Mouse (Mus musculus) spleen, adult 12 weeks (tissue): ENCODE measurements around the gene Snap91.

Experiments
- DNase-seq: peaks from one replicate; pipeline ENCODE4 v3.0.0; 2022; ENCODE audit warnings: low spot score

Snap91 gene

GRCm38 (mm10) chr9:86813327-86813726, 67.1 kb downstream of the Snap91 start:
- DNase-seq, result no peak

GRCm38 (mm10) chr9:86810696-86811232, 69.7 kb downstream of the Snap91 start:
- no peak for DNase-seq

- no peak for DNase-seq
Observed at GRCm38 (mm10) chr9:86810213-86810612, 70.2 kb downstream of the Snap91 start.

DNA sequence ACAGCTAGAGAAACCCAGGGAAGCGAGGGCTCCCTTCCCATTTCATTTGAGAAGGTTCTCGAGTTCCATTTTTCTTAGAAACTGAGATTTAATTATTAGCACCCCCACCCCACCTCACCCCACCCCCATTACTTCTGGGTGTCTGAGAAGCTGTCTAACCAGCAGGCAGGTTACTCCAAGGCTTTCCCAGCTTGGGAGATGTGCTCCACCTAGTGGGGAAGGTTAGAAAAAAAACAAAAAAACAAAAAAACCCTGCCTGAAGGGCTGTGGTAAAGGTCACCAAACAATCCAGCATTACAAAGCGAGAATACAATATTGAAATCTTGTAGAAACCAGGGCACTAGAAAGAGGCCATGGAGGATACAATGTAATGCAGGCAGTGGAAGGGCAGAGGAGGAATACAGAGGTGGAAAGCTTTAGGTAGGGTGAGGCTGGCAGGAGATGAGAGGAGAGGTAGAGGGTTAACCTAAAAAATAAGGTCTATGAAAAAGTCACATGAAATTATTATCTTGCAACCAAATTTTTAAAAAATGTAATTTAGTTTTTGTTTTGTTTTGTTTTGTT, 79.8 kb downstream of the Snap91 start:
- DNase-seq, result no peak

DNA sequence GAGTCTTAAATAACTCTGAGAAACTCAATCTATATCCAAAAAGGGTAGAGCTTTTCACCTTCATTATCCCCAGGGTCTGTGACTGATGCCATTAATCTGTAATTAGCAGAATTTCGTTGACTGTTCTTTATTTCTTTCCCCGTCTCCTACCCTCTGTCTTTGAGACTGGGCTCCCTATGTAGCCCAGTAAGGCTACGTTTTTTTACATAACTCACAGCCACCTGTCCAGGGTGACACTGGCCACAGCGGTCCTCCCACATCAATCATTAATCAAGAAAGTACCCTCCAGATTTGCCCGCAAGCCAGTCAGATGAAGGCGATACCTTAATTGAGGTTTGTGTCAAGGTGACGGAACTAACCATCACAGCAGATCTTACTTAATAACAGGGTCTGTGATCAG, 81.4 kb downstream of the Snap91 start:
- DNase-seq, result no peak

DNA sequence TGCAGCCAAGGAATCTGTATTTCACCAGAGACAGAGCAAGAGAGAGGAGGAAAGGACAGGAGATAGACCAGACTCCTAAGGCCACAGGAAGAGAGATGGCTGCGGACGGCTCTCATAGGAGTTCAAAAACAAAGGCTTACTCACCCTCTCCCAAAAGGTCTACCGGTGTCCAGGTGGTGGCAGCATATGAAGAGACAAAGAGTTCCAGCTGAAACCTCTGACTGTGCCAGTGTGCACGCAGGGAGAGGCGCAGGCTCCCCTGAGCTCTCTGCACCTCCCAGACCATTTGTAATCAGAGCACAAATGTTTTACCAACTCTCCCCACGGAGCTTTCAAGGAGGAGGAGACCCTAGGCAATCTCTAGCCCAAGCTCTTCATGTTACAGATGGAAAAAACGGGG, 81.8 kb downstream of the Snap91 start:
- no peak for DNase-seq

GRCm38 (mm10) chr9:86798129-86798528, 82.3 kb downstream of the Snap91 start:
- no peak for DNase-seq

DNA sequence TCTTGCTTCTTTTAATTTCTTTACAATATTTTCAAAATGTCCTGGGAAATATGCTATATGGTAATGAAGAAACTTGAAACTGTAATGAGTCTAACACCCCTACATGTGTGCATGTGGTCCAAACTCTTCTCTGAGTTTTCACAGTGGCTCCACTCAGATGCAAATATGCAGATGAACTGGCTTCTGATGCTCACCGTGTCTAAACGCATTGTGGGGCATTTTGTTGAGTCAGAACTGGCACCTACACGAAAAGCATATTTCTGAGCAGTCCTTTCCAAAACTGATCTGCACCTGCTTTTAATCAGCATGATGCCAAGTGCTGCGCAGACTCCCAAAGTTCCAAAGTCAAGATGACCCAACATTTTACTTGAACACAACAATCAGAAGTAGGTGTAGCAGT, 82.9 kb downstream of the Snap91 start:
- no peak for DNase-seq

GRCm38 (mm10) chr9:86795236-86795635, 85.2 kb downstream of the Snap91 start:
- no peak for DNase-seq

DNA sequence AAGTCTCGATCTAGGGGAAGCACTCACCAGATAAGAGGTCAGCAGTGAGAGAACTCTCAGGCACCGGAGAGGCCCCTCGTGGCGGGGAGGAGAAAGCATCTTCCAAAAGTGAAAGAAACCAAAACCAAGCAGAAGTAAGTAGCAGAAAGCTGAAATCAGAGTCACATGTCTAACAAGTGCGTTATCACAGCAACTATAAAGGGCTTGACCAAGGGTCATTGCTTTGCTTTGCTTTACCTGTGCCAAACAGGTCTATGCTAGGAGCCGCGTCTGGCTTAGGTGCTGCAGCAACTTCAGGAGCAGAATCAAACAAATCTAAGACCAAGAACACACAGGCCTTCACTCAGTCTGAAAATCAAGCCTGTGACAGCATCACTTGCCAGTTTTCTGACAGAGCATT, 88.5 kb downstream of the Snap91 start:
- no peak for DNase-seq

GRCm38 (mm10) chr9:86789186-86789585, 91.3 kb downstream of the Snap91 start:
- DNase-seq, result no peak

GRCm38 (mm10) chr9:86782836-86783235, 97.6 kb downstream of the Snap91 start:
- no peak for DNase-seq

DNA sequence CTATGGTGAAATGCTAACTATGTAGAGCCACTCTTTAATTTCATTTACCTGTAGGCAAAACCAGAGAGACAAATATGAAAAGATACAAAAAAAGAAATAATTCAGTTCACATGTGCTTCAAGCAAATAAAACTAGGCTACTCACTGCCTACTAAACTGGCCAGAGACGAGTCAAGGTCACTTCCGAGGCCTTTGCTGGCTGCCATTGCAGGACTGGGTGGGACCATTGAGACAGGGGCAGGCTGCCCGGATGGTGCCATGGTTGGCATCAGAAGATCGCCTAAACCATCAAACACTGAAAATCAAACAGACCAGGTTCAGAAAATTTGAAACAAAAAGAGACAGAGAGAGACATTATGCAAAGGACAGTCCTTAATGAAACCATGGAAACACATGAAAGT, 99.0 kb downstream of the Snap91 start:
- no peak for DNase-seq

DNA sequence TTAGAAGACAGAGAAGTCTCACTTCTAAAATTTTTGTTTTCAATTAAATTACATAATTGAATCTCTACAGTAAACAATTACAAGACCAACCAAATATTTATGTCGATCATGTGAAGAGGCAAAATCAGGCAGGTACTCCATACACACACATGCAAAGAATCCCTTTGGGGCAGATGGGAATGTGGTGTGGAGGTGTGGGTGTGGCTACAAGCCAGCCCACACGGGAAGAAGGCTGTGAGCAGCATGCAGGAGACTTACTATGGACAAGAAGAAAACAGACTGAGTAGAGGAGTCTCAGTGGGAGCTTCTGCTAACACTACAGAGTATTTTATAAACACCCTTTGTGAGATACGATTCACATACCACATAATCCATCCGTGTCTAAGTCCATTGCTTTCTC, 102.2 kb downstream of the Snap91 start:
- DNase-seq, result no peak

GRCm38 (mm10) chr9:86777309-86777708, 103.1 kb downstream of the Snap91 start:
- DNase-seq, result no peak

GRCm38 (mm10) chr9:86775374-86775773, 105.1 kb downstream of the Snap91 start:
- no peak for DNase-seq

DNA sequence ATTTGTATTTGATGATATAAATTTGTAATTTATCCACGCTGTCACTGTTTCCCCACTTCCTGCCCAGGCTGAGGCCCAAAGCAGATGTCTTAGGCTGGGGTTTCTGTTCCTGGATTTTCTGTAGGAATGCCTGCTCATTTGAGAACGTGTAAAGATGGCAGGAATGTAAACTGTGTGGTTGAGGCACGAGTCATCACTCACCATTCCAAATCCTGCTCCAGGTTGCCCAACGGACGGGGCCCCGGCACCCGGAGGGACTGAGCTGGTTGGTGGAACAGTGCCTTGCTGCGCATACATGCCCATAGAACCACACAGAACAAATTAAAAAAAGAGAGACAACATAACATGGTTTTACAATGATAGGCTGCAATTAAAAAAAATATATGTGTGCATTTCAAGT, 106.5 kb downstream of the Snap91 start:
- DNase-seq, result no peak

DNA sequence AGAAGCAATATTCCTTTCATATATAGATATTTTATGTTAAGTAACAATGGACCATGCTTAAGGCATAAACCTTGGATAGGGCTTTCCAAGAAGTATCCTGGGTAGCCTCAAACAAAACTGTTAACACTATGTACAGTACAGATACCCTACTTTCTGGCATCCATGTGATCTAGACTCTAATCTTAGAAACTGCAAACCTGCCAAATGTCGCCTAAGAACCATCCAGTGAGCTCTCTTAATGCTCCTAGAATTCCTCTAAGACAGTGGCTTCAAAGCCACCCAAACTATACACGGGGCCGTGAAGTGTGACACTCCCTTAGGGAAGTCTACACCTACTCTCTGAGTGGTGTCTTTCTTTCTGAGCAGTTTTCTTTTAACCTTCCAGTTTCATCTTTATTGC, 107.6 kb downstream of the Snap91 start:
- no peak for DNase-seq

GRCm38 (mm10) chr9:86766991-86767390, 113.5 kb downstream of the Snap91 start:
- no peak for DNase-seq

GRCm38 (mm10) chr9:86764002-86764401, 116.5 kb downstream of the Snap91 start:
- DNase-seq, result no peak

- DNase-seq, result no peak
Observed at GRCm38 (mm10) chr9:86762477-86763376, 117.7 kb downstream of the Snap91 start.

DNA sequence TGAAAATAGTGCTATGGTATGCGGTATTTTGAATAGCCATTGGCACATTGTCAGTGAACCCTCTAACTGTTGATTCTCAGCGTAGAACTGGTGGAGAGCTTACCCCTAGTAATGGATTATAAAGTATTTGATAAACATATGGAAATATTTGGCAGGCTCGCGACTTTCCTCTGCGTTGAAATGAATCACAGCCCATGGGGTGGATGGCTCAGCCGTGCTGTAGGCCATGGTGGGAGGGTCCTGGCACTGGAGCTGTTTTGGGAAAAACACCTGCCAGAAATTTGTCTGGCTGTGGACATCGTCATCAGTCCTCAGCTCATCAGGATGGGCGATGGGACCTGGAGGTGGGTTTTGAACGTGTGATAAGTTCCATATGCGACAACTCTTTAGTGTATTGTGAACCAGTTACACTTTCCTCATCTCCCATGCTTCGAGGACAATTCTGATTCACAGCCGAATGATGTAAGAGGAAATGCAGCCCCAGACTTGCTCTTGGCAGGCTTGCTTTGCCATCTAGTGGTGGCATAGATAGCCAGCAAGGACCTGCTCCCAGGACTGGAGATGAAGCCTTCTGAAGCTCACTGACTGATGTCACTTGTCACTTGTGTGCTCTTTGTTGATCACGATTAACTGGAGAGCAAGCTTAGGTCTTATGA, 134.4 kb downstream of the Snap91 start:
- no peak for DNase-seq

DNA sequence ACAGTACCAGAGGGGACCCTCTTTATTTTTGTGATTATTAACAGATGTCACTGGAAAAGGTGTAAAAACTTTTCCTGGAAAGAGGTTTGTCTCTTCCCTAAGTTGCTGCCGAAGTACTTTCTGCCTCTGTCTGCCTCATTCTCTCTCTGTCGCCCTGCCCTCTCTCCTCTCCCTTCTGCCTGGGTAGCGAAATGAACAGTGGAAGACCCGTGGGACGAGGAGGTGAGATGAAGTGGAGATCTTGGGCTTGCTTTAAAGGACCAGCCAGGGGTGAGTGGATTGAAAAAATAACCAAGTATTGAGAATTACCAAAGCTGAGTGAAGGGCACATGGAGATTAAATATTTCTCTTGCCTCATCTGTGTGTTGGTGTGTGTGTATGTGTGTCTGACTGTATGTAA, 136.4 kb downstream of the Snap91 start:
- DNase-seq, result no peak
